Mouse (Mus musculus): ENCODE measurements around the gene Pet100. TPM values are rescaled to one million over a fixed set of nuclear protein-coding genes. Genes with fewer than 3 reads are reported as not detected.

Gene Pet100
- polyA plus RNA-seq, 1 experiment from 2014 or later, result 83.6 TPM

GRCm38 (mm10) chr8:3665507-3665906 lies 44.2 kb downstream of the Pet100 start, which contains the start of gene Mcemp1:
Gene Mcemp1, plus strand, starts transcription at chr8:3665754.
- Histone ChIP-seq H3K4me1 (replicated peaks; ENCODE audit: control insufficient read depth, insufficient read depth, low read length) (no peaks in the 10 kb centered on the region), H3K9me3 (ENCODE audit: control insufficient read depth, low read length) (no peaks in the 10 kb centered on the region), H3K36me3 (ENCODE audit: control insufficient read depth, insufficient read depth) (no peaks in the 10 kb centered on the region), H3K4me3 (replicated peaks; ENCODE audit: low read length) (no peak within 1 kb of the TSS), H3K27me3 (replicated peaks; ENCODE audit: control insufficient read depth, insufficient read depth, low read length) (no peaks in the 10 kb centered on the region), H3K9ac (replicated peaks; ENCODE audit: low read depth, low read length) (no peak within 1 kb of the TSS), H3K27ac (ENCODE audit: low read length) (no peak within 1 kb of the TSS), H3K4me2 (ENCODE audit: low read length) (no peak within 1 kb of the TSS)
- no peak for ATAC-seq
- 81% methylated on average over 6 of the region's 6 CpGs for WGBS

- H3K27ac ChIP-seq (ENCODE audit: low read length), result no peak overlapping the region
- ATAC-seq, result no peak
- WGBS, result 84% methylated on average over 2 of the region's 2 CpGs
- no peak overlapping the region for H3K9ac ChIP-seq (replicated peaks; ENCODE audit: low read depth, low read length)
- H3K4me1 ChIP-seq (replicated peaks; ENCODE audit: control insufficient read depth, insufficient read depth, low read length), result peaks cover 4% of the 10 kb centered on the region; the same call in 1 of the 2 replicates
- H3K4me2 ChIP-seq (ENCODE audit: low read length), result no peak overlapping the region
- H3K27me3 ChIP-seq (replicated peaks; ENCODE audit: control insufficient read depth, insufficient read depth, low read length), result no peaks in the 10 kb centered on the region
- no peak overlapping the region for H3K4me3 ChIP-seq (replicated peaks; ENCODE audit: low read length)
- H3K36me3 ChIP-seq (ENCODE audit: control insufficient read depth, insufficient read depth), result no peaks in the 10 kb centered on the region
- H3K9me3 ChIP-seq (ENCODE audit: control insufficient read depth, low read length), result no peaks in the 10 kb centered on the region
Observed at GRCm38 (mm10) chr8:3670388-3670787, 49.0 kb downstream of the Pet100 start.

- no peaks in the 10 kb centered on the region for H3K9me3 ChIP-seq (ENCODE audit: control insufficient read depth, low read length)
- under 1% methylated on average over 23 of the region's 23 CpGs for WGBS
- peak within 1 kb of the TSS; percentile 74 for H3K9ac ChIP-seq (replicated peaks; ENCODE audit: low read depth, low read length)
- H3K4me2 ChIP-seq (ENCODE audit: low read length), result peak within 1 kb of the TSS; percentile 75
- H3K27ac ChIP-seq (ENCODE audit: low read length), result peak within 1 kb of the TSS; percentile 83
- no peaks in the 10 kb centered on the region for H3K27me3 ChIP-seq (replicated peaks; ENCODE audit: control insufficient read depth, insufficient read depth, low read length)
- peaks cover 9% of the 10 kb centered on the region for H3K4me1 ChIP-seq (replicated peaks; ENCODE audit: control insufficient read depth, insufficient read depth, low read length)
- H3K36me3 ChIP-seq (ENCODE audit: control insufficient read depth, insufficient read depth), result no peaks in the 10 kb centered on the region
- peak within 1 kb of the TSS; percentile 65 for H3K4me3 ChIP-seq (replicated peaks; ENCODE audit: low read length)
- ATAC-seq, result peak; percentile 87
Observed at GRCm38 (mm10) chr8:3671980-3672491, 50.7 kb downstream of the Pet100 start, which contains the start of gene Fcor. Gene Fcor, minus strand, starts transcription at chr8:3672362.

GRCm38 (mm10) chr8:3674671-3675070 lies 53.3 kb downstream of the Pet100 start:
- Histone ChIP-seq H3K36me3 (ENCODE audit: control insufficient read depth, insufficient read depth) (0 out of 2 replicates have a peak, but pooled peaks cover 3% of the 10 kb centered on the region), H3K9ac (replicated peaks; ENCODE audit: low read depth, low read length) (no peak overlapping the region), H3K4me1 (replicated peaks; ENCODE audit: control insufficient read depth, insufficient read depth, low read length) (peaks cover 19% of the 10 kb centered on the region), H3K9me3 (ENCODE audit: control insufficient read depth, low read length) (no peaks in the 10 kb centered on the region), H3K4me2 (ENCODE audit: low read length) (no peak overlapping the region), H3K27ac (ENCODE audit: low read length) (no peak overlapping the region), H3K4me3 (replicated peaks; ENCODE audit: low read length) (no peak overlapping the region), H3K27me3 (replicated peaks; ENCODE audit: control insufficient read depth, insufficient read depth, low read length) (no peaks in the 10 kb centered on the region)
- ATAC-seq, result no peak
- WGBS, result 54% methylated on average over 3 of the region's 3 CpGs

Other genes with a start within 250 kb of the Pet100 start
- 12.5 and 12.9 TPM in 2 replicates for gene Arhgef18, start 228.5 kb upstream of the Pet100 start, polyA plus RNA-seq (2015; fragmentation: Nextera tagmentation; extraction: Ambion mirVana)
- gene Pex11g, start 153.9 kb upstream of the Pet100 start, polyA plus RNA-seq (2015; fragmentation: Nextera tagmentation; extraction: Ambion mirVana), result 3.0 and 3.7 TPM in 2 replicates
- 0.16 TPM in 2 replicates for gene Tex45, start 150.7 kb upstream of the Pet100 start, polyA plus RNA-seq (2015; fragmentation: Nextera tagmentation; extraction: Ambion mirVana)
- 75.4 and 76.7 TPM in 2 replicates for gene Zfp358, start 128.4 kb upstream of the Pet100 start, polyA plus RNA-seq (2015; fragmentation: Nextera tagmentation; extraction: Ambion mirVana)
- 88.3 and 111 TPM in 2 replicates for gene Mcoln1, start 121.1 kb upstream of the Pet100 start, polyA plus RNA-seq (2015; fragmentation: Nextera tagmentation; extraction: Ambion mirVana)
- gene Pnpla6, start 106.2 kb upstream of the Pet100 start, polyA plus RNA-seq (2015; fragmentation: Nextera tagmentation; extraction: Ambion mirVana), result 27.3 and 36.0 TPM in 2 replicates
- 0.29 and 0.56 TPM in 2 replicates for gene C330021F23Rik, start 53.6 kb upstream of the Pet100 start, polyA plus RNA-seq (2015; fragmentation: Nextera tagmentation; extraction: Ambion mirVana)
- gene Camsap3, start 34.3 kb upstream of the Pet100 start, polyA plus RNA-seq (2015; fragmentation: Nextera tagmentation; extraction: Ambion mirVana), result 38.1 and 39.3 TPM in 2 replicates
- 69.3 and 71.2 TPM in 2 replicates for gene Xab2, start 232 bp upstream of the Pet100 start, polyA plus RNA-seq (2015; fragmentation: Nextera tagmentation; extraction: Ambion mirVana)
- 0.41 and 0.98 TPM in 2 replicates for gene Pcp2, start 4.0 kb downstream of the Pet100 start, polyA plus RNA-seq (2015; fragmentation: Nextera tagmentation; extraction: Ambion mirVana)
- gene Stxbp2, start 9.4 kb downstream of the Pet100 start, polyA plus RNA-seq (2015; fragmentation: Nextera tagmentation; extraction: Ambion mirVana), result 49.6 and 85.0 TPM in 2 replicates
- gene Retn, start 34.2 kb downstream of the Pet100 start, polyA plus RNA-seq (2015; fragmentation: Nextera tagmentation; extraction: Ambion mirVana), result 0.45 and 0.71 TPM in 2 replicates
- gene Mcemp1, start 44.2 kb downstream of the Pet100 start, polyA plus RNA-seq (2015; fragmentation: Nextera tagmentation; extraction: Ambion mirVana), result not detected in 2 replicates
- gene Fcor, start 50.8 kb downstream of the Pet100 start, polyA plus RNA-seq (2015; fragmentation: Nextera tagmentation; extraction: Ambion mirVana), result 10.0 and 14.2 TPM in 2 replicates
- gene Trappc5, start 54.8 kb downstream of the Pet100 start, polyA plus RNA-seq (2015; fragmentation: Nextera tagmentation; extraction: Ambion mirVana), result 64.8 and 69.6 TPM in 2 replicates
- gene Fcer2a, start 72.6 kb downstream of the Pet100 start, polyA plus RNA-seq (2015; fragmentation: Nextera tagmentation; extraction: Ambion mirVana), result 0.25 and 0.30 TPM in 2 replicates
- gene Clec4g, start 99.1 kb downstream of the Pet100 start, polyA plus RNA-seq (2015; fragmentation: Nextera tagmentation; extraction: Ambion mirVana), result not detected in 2 replicates
- gene Cd209a, start 127.4 kb downstream of the Pet100 start, polyA plus RNA-seq (2015; fragmentation: Nextera tagmentation; extraction: Ambion mirVana), result not detected in 2 replicates
- not detected in 2 replicates for gene Cd209e, start 232.8 kb downstream of the Pet100 start, polyA plus RNA-seq (2015; fragmentation: Nextera tagmentation; extraction: Ambion mirVana)

Measured in forebrain, embryonic 16.5 days (tissue).